Mouse (Mus musculus) myocyte (in vitro differentiated cells): ENCODE measurements around the gene Lamtor2.

ENCODE experiments used
- E2F4 ChIP-seq: IDR thresholded peaks from one replicate; pipeline ENCODE4 v1.6.1; 2011; ENCODE audit warnings: mild to moderate bottlenecking, control low read depth, moderate library complexity; ENCODE audit not compliant: insufficient read depth
- MYOD1 ChIP-seq, 3 experiments: IDR thresholded peaks; one replicate each; pipeline ENCODE4 v1.6.1; 2011; ENCODE audit warnings: control low read depth in 2 of 3, low read depth in 2 of 3, mild to moderate bottlenecking in 2 of 3, moderate library complexity in 1 of 3; ENCODE audit not compliant: insufficient read length in 2 of 3, control insufficient read depth in 1 of 3
- MYOG ChIP-seq, 3 experiments: IDR thresholded peaks; one replicate each; pipeline ENCODE4 v1.6.1; 2011; ENCODE audit warnings: control low read depth in 2 of 3, low read depth in 2 of 3, mild to moderate bottlenecking in 2 of 3; ENCODE audit not compliant: insufficient read length in 2 of 3, control insufficient read depth in 1 of 3, insufficient read depth in 1 of 3
- POLR2A ChIP-seq: IDR thresholded peaks from one replicate; pipeline ENCODE4 v1.6.1; 2011; ENCODE audit warnings: low read depth, mild to moderate bottlenecking, control low read depth, moderate library complexity; ENCODE audit not compliant: insufficient read length
- POLR2AphosphoS2 ChIP-seq: IDR thresholded peaks from one replicate; pipeline ENCODE4 v1.6.1; 2011; ENCODE audit warnings: low read depth, control low read depth; ENCODE audit not compliant: insufficient read length
- TCF12 ChIP-seq: IDR thresholded peaks from one replicate; pipeline ENCODE4 v1.6.1; 2011; ENCODE audit warnings: mild to moderate bottlenecking, control low read depth; ENCODE audit not compliant: poor library complexity, insufficient read depth, severe bottlenecking
- USF1 ChIP-seq: IDR thresholded peaks from one replicate; pipeline ENCODE4 v1.6.1; 2011; ENCODE audit warnings: low read depth, mild to moderate bottlenecking, control low read depth, moderate library complexity

DNA sequence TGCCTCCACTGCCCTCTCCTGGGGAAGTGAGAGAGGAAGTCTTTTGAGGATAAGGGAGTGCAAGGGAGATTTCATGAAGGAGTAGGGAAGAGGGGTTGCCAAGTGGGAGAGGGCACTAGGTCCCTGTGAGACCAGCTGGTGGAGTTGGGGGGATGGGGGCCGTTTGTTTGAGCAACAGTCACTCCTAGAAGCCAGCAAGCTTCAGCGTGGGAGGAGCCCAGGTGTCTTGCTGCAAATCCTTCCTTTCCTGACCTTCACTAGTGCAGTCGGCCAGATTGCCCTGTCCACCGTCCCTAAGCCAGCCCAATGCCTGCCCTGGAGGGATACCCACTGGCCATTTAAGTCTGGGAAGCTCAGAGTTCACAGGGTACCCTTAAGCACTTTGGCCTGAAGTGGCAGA, 41.3 kb downstream of the Lamtor2 start:
- TF ChIP-seq MYOG (IDR thresholded peaks at IDR 0.05; ENCODE audit: control insufficient read depth in 1 of 3, insufficient read depth in 1 of 3, insufficient read length in 2 of 3, low read depth in 2 of 3), result no peak
- no peak for TF ChIP-seq POLR2A
- TF ChIP-seq USF1, result no peak
- no peak for TF ChIP-seq MYOD1 (IDR thresholded peaks at IDR 0.05; ENCODE audit: control insufficient read depth in 1 of 3, insufficient read length in 2 of 3, low read depth in 2 of 3)
- no peak for TF ChIP-seq POLR2AphosphoS2
- no peak for TF ChIP-seq TCF12
- no peak for TF ChIP-seq E2F4
